Mouse (Mus musculus) cortical plate, adult 2 months (tissue): ENCODE measurements around the gene Defb13. TPM values are rescaled to one million over a fixed set of nuclear protein-coding genes. Genes with fewer than 3 reads are reported as not detected.

Experiments
- H3K27ac ChIP-seq: fragments of 200-500 bp; 2 replicates; pipeline ENCODE4 v1.5.1; 2012; ENCODE audit warnings: low read length, control low read depth, inconsistent platforms; ENCODE audit not compliant: insufficient read depth
- H3K4me1 ChIP-seq: fragments of 200-500 bp; 2 replicates; pipeline ENCODE4 v1.6.1; 2011; ENCODE audit warnings: low read length; ENCODE audit not compliant: control insufficient read depth, insufficient read depth
- H3K4me3 ChIP-seq: fragments of 200-500 bp; 2 replicates; pipeline ENCODE4 v1.5.1; 2011; ENCODE audit warnings: mild to moderate bottlenecking, low read length, control low read depth; ENCODE audit not compliant: insufficient read depth
- CTCF ChIP-seq: fragments of 200-500 bp; IDR thresholded peaks from 2 replicates; pipeline ENCODE4 v1.5.1; 2011; ENCODE audit warnings: mild to moderate bottlenecking, control low read depth, low read length; ENCODE audit not compliant: insufficient read depth; ENCODE audit errors: extremely low read depth
- POLR2A ChIP-seq: fragments of 200-500 bp; IDR thresholded peaks from 2 replicates; pipeline ENCODE4 v1.6.1; 2011; ENCODE audit warnings: mild to moderate bottlenecking, low read length, control low read depth; ENCODE audit not compliant: insufficient read depth; ENCODE audit errors: extremely low read depth
- polyA plus RNA-seq: library from polyadenylated mRNA; depleted of rRNA; stranded (reverse); fragments of >200 nt; gene quantifications from 2 replicates; pipeline ENCODE4 v1.2.3, GENCODE M21; 2012; rRNA removed

Gene Defb13
- polyA plus RNA-seq, 1 experiment, result not detected

DNA sequence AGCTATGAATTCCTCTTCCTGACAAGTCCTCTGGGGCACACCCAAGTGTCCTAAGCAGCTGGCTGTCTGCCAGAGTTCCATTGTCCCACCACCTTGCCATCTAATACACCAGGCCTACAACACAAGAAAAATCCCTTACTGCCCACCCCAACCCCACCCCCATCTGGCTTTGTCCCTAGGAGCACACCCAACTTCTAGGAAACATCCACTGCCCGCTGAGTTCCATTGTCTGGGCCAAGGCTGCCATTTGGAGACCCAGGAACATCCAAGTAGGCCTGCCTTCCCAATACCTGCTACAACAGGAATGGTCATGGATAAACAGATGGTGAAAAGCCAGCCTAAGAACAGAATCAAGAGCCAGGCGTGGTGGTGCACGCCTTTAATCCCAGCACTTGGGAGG lies 9.8 kb downstream of the Defb13 start:
- Histone ChIP-seq H3K27ac (no peak overlapping the region), H3K4me3 (no peak overlapping the region), H3K4me1 (no peaks in the 10 kb centered on the region)
- TF ChIP-seq CTCF, result no peak
- TF ChIP-seq POLR2A, result no peak

DNA sequence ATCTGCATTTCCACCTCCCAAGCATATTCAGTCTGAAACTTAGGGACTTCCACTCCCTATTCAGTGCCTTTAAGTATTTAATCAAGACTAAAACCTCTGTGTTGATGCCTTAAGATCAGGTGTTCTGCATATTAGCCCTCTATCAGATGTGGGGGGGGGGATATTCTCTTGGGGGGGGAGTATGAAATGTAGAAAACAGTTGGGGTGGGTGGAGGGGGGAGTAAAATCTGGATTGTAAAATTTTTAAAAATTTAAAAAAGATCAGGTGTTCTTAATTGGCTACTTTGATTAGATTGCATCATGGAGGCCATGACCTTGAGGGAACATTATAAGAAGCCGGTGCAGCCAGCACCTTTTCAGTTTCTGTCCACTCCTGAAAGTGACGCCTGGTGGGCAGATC lies 11.9 kb downstream of the Defb13 start, which contains the start of gene Fam90a1a:
TSS of gene Fam90a1a (plus strand) at position 301 of the 400 bp plus-strand sequence.
- TF ChIP-seq POLR2A (no peak), CTCF (no peak)
- no peak within 1 kb of the TSS for H3K4me3 ChIP-seq

DNA sequence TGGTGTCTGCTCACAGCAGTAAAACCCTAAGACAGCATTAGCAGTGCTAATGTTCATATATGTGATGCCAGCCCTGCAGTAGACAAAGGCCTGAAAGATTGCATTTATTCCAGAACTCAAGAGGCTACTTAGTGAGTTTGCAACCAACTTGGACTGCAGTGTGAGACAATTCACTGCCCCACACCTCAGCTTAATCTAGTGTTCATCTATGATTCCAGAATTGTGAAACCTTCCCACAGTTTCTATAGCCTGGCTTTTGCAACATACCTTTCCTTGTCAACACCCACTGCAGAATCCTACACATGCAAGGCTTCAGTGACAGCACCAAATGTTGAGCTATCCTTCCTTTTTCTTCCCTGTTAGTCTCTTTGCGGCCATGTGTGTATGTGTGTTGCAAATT lies 20.1 kb downstream of the Defb13 start:
- H3K4me1 ChIP-seq, result no peaks in the 10 kb centered on the region
- no peak for TF ChIP-seq POLR2A
- TF ChIP-seq CTCF, result no peak
- no peak overlapping the region for H3K4me3 ChIP-seq
- no peak overlapping the region for H3K27ac ChIP-seq

More for the DNA sequence above, 11.9 kb downstream of the Defb13 start, which contains the start of gene Fam90a1a:
- Histone ChIP-seq H3K4me1 (no peaks in the 10 kb centered on the region), H3K27ac (no peak within 1 kb of the TSS)

DNA sequence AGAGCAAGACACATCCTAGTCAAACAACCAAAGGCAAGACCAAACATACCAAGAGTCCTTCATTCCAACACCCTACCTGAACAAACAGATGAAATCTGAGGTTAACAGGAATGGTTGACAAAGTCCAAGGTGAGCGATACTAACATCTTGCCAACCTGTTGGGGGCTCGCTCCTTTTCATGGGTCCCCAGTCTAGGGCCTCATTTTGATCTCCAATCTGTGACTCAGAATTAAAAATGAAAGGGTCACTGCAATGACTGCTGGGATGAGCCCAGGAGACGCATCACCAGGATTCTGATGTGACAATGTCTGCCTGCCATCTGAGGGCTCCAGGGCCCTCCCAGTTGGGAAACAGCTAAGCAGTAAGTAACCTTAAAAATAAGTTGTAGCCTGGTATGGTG lies 22.9 kb downstream of the Defb13 start, which contains the start of gene Ccdc70:
TSS of gene Ccdc70 (plus strand) at position 301 of the 400 bp plus-strand sequence.
- TF ChIP-seq POLR2A, result no peak
- no peak for TF ChIP-seq CTCF
- no peak within 1 kb of the TSS for H3K27ac ChIP-seq
- no peak within 1 kb of the TSS for H3K4me3 ChIP-seq
- no peaks in the 10 kb centered on the region for H3K4me1 ChIP-seq

DNA sequence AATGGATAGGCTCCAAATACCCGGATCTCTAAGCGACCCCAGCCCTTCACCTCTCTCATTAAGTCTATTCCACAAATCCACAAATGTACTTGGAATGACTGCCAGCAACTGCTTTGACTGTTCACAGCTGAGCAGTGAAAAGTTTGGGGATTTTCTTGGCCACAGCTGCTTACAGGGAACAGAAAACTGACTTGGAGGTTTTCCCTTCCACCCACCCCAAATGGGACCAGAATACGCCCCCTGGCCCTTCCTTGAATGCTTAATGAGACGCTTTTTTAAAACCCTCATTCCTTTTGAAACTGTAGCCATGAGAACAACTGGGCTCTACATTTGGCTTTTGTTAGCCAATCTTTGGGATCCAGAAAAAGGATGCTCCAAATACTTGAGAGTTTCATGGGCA lies 31.6 kb downstream of the Defb13 start:
- no peak overlapping the region; the same call in 1 of the 2 replicates for H3K27ac ChIP-seq
- no peak for TF ChIP-seq CTCF
- TF ChIP-seq POLR2A, result no peak

DNA sequence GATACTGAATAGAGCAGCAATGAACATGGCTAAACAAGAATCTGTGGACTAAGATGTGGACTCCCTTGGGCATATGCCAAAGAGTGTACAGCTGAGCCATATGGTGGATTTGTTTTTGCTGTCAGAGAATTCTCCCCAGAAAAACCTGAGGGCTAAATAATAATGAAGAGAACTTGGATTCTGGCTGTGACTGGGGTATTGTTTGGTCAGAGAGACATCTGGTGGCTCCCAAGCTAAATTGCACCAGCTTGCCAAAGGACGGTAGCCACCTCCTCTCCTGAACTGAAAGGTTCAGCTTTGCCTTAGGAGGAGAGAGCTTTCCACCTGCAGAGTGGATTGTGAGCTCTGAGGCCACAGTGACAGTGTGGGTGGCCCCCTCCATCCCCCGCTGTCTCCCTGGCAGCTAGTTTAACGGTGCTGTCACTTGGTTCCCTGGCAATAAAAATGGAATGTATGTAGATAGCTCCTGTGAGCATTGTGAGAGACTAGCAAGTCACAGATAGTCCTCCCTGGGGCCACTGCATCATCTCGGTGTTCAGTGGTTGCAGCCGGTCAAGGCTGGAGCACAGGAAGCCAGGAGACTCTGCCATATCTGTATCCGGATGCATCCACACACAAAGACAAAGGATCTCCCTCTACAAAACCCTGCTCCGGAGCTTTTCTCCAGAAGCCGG lies 35.2 kb downstream of the Defb13 start:
- Histone ChIP-seq H3K27ac (no peak overlapping the region), H3K4me1 (no peaks in the 10 kb centered on the region; the same call in 1 of the 2 replicates), H3K4me3 (no peak overlapping the region)
- TF ChIP-seq CTCF (peak; percentile 54), POLR2A (no peak)

More for the DNA sequence above, 31.6 kb downstream of the Defb13 start:
- H3K4me3 ChIP-seq, result no peak overlapping the region
- no peaks in the 10 kb centered on the region; the same call in 1 of the 2 replicates for H3K4me1 ChIP-seq

DNA sequence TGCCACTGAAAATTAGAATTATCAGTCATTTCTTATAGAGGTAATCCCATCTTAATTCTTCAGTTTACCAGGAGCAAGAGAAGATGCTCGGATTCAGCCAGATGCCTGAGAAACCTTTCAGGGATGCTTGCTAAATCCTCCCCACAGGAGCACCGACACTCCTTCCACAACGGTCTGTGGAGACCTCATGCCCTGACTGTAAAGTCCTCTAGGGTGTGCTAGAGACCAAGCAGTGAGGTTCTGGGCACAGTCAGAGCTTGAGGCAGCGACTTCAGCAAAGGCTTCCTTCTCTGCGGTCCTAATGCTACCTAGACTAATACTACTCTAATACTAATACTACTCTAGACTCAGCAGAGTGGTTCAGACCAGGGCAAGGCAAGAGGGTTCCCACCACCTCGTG lies 45.6 kb downstream of the Defb13 start:
- no peaks in the 10 kb centered on the region for H3K4me1 ChIP-seq
- no peak overlapping the region for H3K27ac ChIP-seq
- H3K4me3 ChIP-seq, result no peak overlapping the region
- TF ChIP-seq POLR2A (no peak), CTCF (peak; percentile 94)

DNA sequence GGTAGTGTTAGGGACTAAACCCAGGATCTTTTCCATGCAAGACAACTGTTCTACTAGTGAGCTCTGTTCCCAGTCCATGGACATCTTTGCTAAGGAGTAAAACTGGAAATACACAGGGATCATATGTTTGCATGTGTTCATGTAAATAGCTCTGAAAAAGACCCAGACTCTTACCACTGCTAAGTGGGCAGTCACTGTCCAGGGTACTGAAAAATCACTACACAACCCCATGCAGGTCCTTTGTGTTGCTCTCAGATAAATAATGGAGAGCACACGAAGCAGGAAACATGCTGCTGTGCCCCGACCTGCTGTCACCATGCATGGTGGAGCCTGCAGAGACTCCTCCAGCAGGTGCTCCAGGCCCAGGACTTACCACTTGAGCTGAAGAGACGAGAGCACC lies 48.6 kb downstream of the Defb13 start:
- TF ChIP-seq CTCF (no peak), POLR2A (no peak)
- no peaks in the 10 kb centered on the region for H3K4me1 ChIP-seq
- H3K4me3 ChIP-seq, result no peak overlapping the region
- H3K27ac ChIP-seq, result no peak overlapping the region

Other genes starting within 250 kb of the Defb13 start
- not detected in 2 replicates for gene AY761184, start 243.1 kb upstream of the Defb13 start, polyA plus RNA-seq
- not detected in 2 replicates for gene Defa24, start 212.3 kb upstream of the Defb13 start, polyA plus RNA-seq
- not detected in 2 replicates for gene Defb50, start 123.2 kb upstream of the Defb13 start, polyA plus RNA-seq
- gene Defb2, start 106.8 kb upstream of the Defb13 start, polyA plus RNA-seq, result not detected in 2 replicates
- gene Defb10, start 87.9 kb upstream of the Defb13 start, polyA plus RNA-seq, result not detected in 2 replicates
- not detected in 2 replicates for gene Defb9, start 61.3 kb upstream of the Defb13 start, polyA plus RNA-seq
- gene Defb11, start 40.4 kb upstream of the Defb13 start, polyA plus RNA-seq, result not detected in 2 replicates
- gene Defb15, start 14.1 kb upstream of the Defb13 start, polyA plus RNA-seq, result not detected in 2 replicates
- not detected in 2 replicates for gene Defb35, start 8.4 kb upstream of the Defb13 start, polyA plus RNA-seq
- not detected in 2 replicates for gene Fam90a1a, start 12.0 kb downstream of the Defb13 start, polyA plus RNA-seq
- gene Ccdc70, start 23.0 kb downstream of the Defb13 start, polyA plus RNA-seq, result not detected in 2 replicates
- 1.4 and 1.6 TPM in 2 replicates for gene Atp7b, start 113.5 kb downstream of the Defb13 start, polyA plus RNA-seq
- 12.3 and 13.0 TPM in 2 replicates for gene Alg11, start 114.0 kb downstream of the Defb13 start, polyA plus RNA-seq
- gene Nek5, start 178.3 kb downstream of the Defb13 start, polyA plus RNA-seq, result 0.04 and 0.33 TPM in 2 replicates
- gene Nek3, start 219.7 kb downstream of the Defb13 start, polyA plus RNA-seq, result 2.7 and 2.8 TPM in 2 replicates
- gene Ckap2, start 239.1 kb downstream of the Defb13 start, polyA plus RNA-seq, result 0.85 and 1.7 TPM in 2 replicates
- gene Vps36, start 246.0 kb downstream of the Defb13 start, polyA plus RNA-seq, result 14.2 and 14.7 TPM in 2 replicates